Mouse (Mus musculus): ENCODE measurements around the gene Rc3h2. TPM values are rescaled to one million over a fixed set of nuclear protein-coding genes. Genes with fewer than 3 reads are reported as not detected.

The Rc3h2 gene
- 51.5 to 67.3 TPM (median 60.0 TPM) in 4 replicates for total RNA-seq (2023; ENCODE audit: inconsistent age)

DNA sequence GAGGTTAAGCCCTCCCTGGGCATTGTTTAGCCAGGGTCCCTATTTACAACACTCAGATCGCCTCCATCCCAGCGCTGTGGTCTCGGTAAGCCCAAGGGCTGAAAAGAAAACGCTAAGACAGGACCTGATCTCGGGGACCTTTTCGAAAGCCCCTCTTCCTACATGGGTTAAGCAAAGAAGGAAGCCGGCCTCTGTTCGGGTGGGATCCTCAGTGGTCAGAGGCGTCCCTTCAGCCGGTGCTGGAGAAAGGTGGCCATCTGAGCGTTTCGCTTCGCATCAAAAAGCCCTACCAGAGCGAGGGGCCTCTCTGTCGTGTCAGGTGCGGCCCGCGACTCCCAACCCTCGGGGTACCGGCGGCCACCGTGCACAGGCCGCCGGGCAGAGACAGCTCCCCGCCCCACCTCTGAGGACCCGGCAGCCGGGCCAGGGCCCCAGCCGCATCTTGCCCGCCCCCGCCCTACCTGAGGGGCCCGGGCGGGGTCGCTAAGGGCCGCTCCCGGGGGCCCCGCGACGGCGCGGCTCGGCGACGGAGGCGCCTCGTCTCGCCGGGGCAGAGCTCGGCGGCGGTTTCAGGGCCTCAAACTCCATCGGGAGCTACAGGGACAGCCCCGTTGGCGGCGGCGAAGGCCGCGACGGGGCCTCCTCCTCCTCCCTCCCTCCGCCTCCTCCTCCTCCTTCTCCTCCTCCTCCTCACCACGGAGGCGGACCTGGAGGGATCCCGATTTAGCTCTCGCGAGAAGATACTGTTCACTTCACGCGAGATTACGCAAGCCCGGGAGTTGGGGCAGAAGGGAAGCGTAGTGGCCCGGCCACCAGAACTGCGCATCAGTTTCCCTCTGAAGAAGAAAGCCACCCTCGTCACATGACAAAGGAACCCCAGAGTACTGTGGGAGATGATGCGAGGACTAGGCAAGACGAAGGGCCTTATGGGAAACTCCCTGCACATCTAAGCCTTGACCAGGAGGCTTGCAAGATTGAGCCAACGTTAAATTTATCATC is at the start of gene Rc3h2:
Gene Rc3h2, minus strand, starts transcription at position 598 of the 999 bp plus-strand sequence.

DNA sequence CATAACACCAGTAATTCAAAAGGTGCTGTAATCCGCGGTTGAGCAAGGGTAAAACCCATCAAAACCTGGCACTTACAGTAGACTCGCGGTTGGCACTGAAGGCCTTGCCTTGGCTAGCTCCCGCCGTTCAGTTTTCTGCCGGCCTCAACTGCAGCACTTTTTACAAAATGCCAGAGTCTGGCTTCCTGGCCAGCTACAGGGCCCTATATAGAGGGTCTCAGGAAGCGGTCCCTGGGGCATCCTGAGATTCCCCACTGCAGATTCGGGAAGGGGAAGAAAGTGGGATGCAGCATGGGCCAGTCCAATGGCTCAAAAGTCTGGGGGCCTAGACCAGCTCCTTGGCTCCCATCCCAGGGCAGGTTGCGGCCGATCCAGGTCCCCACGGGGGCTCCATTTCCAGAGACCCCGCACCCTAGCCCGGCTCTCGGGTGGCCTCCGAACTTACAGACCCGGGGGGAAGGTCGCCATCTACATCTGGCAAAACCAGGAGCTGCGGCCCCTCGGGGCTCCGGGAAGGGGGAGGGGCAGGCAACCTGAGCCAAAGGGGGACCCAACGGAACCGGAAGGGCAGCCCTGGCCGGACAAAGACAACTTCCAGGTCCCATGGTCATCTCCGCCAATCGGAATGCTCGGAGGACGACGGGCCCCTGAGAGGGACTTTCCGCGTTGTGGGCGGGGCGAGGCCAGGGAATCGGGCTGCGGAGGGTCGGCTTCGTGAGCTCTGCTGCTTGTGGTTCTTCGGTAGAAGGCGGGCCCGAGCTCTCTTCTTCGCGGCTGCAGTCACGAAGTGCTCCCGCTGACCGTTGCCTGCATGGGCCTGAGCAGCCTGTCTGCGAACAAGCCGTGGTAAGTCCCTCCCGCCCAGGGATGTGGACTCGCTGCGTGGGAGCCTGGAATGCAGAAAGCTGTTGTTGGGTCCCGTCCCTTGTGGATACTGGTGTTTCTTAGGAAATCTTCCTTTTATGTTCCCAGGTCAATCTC is 20.2 kb upstream of the Rc3h2 start, which contains the start of the genes Zbtb26, Zbtb6 and Rabgap1:
Gene Zbtb26, minus strand, starts transcription at position 525 of the 981 bp plus-strand sequence.
Gene Zbtb6, minus strand, starts transcription at position 561 of the 981 bp plus-strand sequence.
Gene Rabgap1, plus strand, starts transcription at position 669 of the 981 bp plus-strand sequence.

DNA sequence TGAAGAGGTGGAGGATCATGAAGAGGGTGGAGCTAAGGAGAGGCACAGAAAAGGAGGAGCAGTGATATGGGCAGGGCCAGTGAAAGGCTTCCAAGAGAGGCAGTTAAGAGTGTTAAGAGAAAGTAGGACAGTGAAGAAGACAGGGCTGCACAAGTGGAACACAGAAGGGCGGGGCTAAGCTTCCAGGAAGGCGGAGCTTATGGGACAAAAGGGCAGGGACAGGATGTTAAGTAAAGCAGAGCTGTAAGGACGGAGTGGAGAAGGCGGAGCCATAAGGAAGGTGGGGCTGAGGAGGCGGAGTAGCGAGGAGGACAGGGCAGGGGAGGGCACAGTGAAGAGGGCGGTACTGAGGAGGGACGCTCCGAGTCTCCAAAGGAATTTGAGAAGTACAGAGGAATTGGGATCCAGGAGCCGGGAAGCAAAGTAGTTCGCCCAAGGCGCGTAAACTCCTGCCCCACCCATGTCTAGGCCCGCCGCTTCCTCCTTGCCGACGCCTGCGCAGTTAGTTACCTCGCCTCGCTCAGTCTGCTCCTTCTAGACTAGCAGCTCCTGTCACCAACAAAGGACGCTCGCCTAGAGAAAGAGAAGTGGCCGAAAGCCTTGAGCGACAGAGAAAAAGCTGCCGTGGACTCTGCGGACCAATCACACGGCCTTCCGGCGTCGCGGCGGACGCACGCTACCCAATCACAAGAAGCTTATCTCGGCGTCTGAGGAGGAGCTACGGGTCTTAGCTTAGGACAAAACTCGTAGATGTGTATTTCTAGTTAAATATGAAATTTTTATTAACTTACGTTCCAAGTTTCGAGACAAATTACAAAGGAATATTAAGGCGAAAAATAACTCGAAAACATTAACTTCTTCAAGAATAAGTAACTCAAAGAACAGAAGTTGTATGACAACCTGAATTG is 63.8 kb downstream of the Rc3h2 start, which contains the start of gene Pdcl:
Gene Pdcl, minus strand, starts transcription at position 700 of the 908 bp plus-strand sequence.

DNA sequence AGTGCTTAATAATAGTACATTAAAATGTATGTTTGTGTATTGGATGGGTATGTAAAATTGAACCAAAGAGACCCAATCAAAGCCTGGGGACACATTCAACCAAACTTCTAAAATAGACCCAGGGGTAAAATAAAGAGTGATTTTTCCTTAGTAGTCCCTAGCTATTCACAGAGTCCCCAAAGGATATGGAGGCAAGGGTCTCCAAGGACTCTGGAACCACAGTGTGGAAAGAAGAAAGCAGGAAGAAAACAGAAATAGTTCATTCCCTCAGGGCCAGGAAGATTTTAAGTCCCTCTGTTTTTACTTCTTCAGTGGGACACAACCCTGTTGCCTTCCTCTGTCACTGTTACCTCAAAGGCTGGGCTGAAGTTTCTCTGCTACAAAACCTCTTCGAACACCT is 96.5 kb downstream of the Rc3h2 start, which contains the start of gene Olfr368:
Gene Olfr368, plus strand, starts transcription at position 301 of the 400 bp plus-strand sequence.

Other genes with a start within 250 kb of the Rc3h2 start
- gene Olfr365, start 234.7 kb downstream of the Rc3h2 start, total RNA-seq (2023; ENCODE audit: inconsistent age) = 0.12 TPM in 1 of 4 replicates, not detected in the others
- gene Olfr366, start 211.3 kb downstream of the Rc3h2 start, total RNA-seq (2023; ENCODE audit: inconsistent age) = not detected in 4 replicates
- not detected in 4 replicates for gene Olfr368, start 96.4 kb downstream of the Rc3h2 start, total RNA-seq (2023; ENCODE audit: inconsistent age)
- gene Pdcl, start 63.6 kb downstream of the Rc3h2 start, total RNA-seq (2023; ENCODE audit: inconsistent age) = 32.3 to 37.8 TPM (median 35.4 TPM) in 4 replicates
- 2.9 to 6.4 TPM (median 4.5 TPM) in 4 replicates for gene Zbtb26, start 20.2 kb upstream of the Rc3h2 start, total RNA-seq (2023; ENCODE audit: inconsistent age)
- gene Zbtb6, start 20.3 kb upstream of the Rc3h2 start, total RNA-seq (2023; ENCODE audit: inconsistent age) = 16.1 to 18.5 TPM (median 17.5 TPM) in 4 replicates
- 44.7 to 50.4 TPM (median 47.4 TPM) in 4 replicates for gene Rabgap1, start 20.4 kb upstream of the Rc3h2 start, total RNA-seq (2023; ENCODE audit: inconsistent age)
- 2.4 to 3.5 TPM (median 2.7 TPM) in 4 replicates for gene Gpr21, start 93.4 kb upstream of the Rc3h2 start, total RNA-seq (2023; ENCODE audit: inconsistent age)